Mouse (Mus musculus): ENCODE measurements around the gene Vpreb3.

- TF ChIP-seq CTCF (IDR thresholded peaks at IDR 0.05; ENCODE audit: low read depth, low read length) = no peak
- TF ChIP-seq TAL1 (conservative IDR thresholded peaks at IDR 0.05; ENCODE audit: low read depth, low read length) = no peak
These were observed 1.4 kb downstream of the Vpreb3 start for GRCm38 (mm10) chr10:75944066-75944772.
